Mouse (Mus musculus) intestine, postnatal 0 days (tissue): ENCODE measurements around the gene Arpc3. TPM values are rescaled to one million over a fixed set of nuclear protein-coding genes. Genes with fewer than 3 reads are reported as not detected.

Source experiments
- ATAC-seq: fragments of 200-750 bp; cut with Nextera tagmentation; 2 replicates; pipeline ENCODE4 v1.8.0; 2017; ENCODE audit warnings: mild to moderate bottlenecking, moderate TSS enrichment, moderate library complexity
- H3K27ac ChIP-seq: fragments of 300-500 bp; sonication (generic); 2 replicates; pipeline ENCODE4 v1.5.1; 2014; ENCODE audit warnings: mild to moderate bottlenecking, low read depth, low read length, moderate library complexity
- H3K27me3 ChIP-seq: fragments of 300-500 bp; sonication (generic); replicated peaks from 2 replicates; pipeline ENCODE4 v1.6.1; 2014; ENCODE audit warnings: low read length, mixed read lengths; ENCODE audit not compliant: control insufficient read depth, insufficient read depth
- H3K36me3 ChIP-seq: fragments of 300-500 bp; sonication (generic); 2 replicates; pipeline ENCODE4 v1.6.1; 2014; ENCODE audit warnings: mild to moderate bottlenecking, moderate library complexity; ENCODE audit not compliant: control insufficient read depth, insufficient read depth
- H3K4me1 ChIP-seq: fragments of 300-500 bp; sonication (generic); replicated peaks from 2 replicates; pipeline ENCODE4 v1.6.1; 2014; ENCODE audit warnings: antibody characterized with exemption, low read length, mixed read lengths; ENCODE audit not compliant: control insufficient read depth, insufficient read depth
- H3K4me2 ChIP-seq: fragments of 300-500 bp; sonication (generic); replicated peaks from 2 replicates; pipeline ENCODE4 v1.6.1; 2014; ENCODE audit warnings: low read depth, mild to moderate bottlenecking, moderate library complexity
- H3K4me3 ChIP-seq: fragments of 300-500 bp; sonication (generic); 2 replicates; pipeline ENCODE4 v1.5.1; 2014; ENCODE audit warnings: low read depth, low read length
- H3K9ac ChIP-seq: fragments of 300-500 bp; sonication (generic); 2 replicates; pipeline ENCODE4 v1.6.1; 2014; ENCODE audit warnings: mild to moderate bottlenecking, low read depth, low read length
- H3K9me3 ChIP-seq: fragments of 300-500 bp; sonication (generic); 2 replicates; pipeline ENCODE4 v1.6.1; 2016; ENCODE audit warnings: mixed run types; ENCODE audit not compliant: control insufficient read depth
- CTCF ChIP-seq: sonication (generic); IDR thresholded peaks from 2 replicates; pipeline ENCODE4 v1.5.1; 2016; ENCODE audit warnings: low read depth, mild to moderate bottlenecking, control low read depth, antibody characterized with exemption, moderate library complexity
- WGBS: fragments of 180-500 bp; shearing (Covaris S2); extraction: QIAGEN DNeasy Blood & Tissue Kit; methylation state at CpG from one replicate; pipeline ENCODE4 v1.1.7; 2014; 5-methylcytosine and 5-hydroxymethylcytosine counted together
- polyA plus RNA-seq: library from polyadenylated mRNA; unstranded; fragments of >200 nt; fragmentation: Nextera tagmentation; extraction: Ambion mirVana; gene quantifications from 2 replicates; pipeline ENCODE4 v1.2.1, GENCODE M21; 2015

Arpc3 gene
- 166 and 171 TPM in 2 replicates for polyA plus RNA-seq

GRCm38 (mm10) chr5:122391786-122392180 lies at the start of gene Arpc3:
Gene Arpc3 (plus strand): TSS chr5:122391878.
- Histone ChIP-seq H3K36me3 (no peaks in the 10 kb centered on the region), H3K4me1 (no peaks in the 10 kb centered on the region), H3K9ac (peak within 1 kb of the TSS; percentile 90), H3K4me2 (peak within 1 kb of the TSS; percentile 67), H3K27ac (peak within 1 kb of the TSS; percentile 87), H3K4me3 (peak within 1 kb of the TSS; percentile 83), H3K9me3 (no peaks in the 10 kb centered on the region), H3K27me3 (no peaks in the 10 kb centered on the region)
- peak; percentile 81 for ATAC-seq
- TF ChIP-seq CTCF = peak; percentile 93
- WGBS = 0% methylated on average over 39 of the region's 39 CpGs

- no peak overlapping the region for H3K4me3 ChIP-seq
- H3K4me2 ChIP-seq = no peak overlapping the region
- H3K9me3 ChIP-seq = no peaks in the 10 kb centered on the region
- H3K27ac ChIP-seq = no peak overlapping the region
- H3K27me3 ChIP-seq = no peaks in the 10 kb centered on the region
- WGBS = 65% methylated on average over 1 of the region's 1 CpGs
- no peaks in the 10 kb centered on the region for H3K4me1 ChIP-seq
- H3K36me3 ChIP-seq = no peaks in the 10 kb centered on the region
- no peak overlapping the region for H3K9ac ChIP-seq
- ATAC-seq = no peak
- no peak for TF ChIP-seq CTCF
These were observed 48.8 kb upstream of the Arpc3 start for GRCm38 (mm10) chr5:122342874-122343273.

GRCm38 (mm10) chr5:122343768-122344167 lies 47.9 kb upstream of the Arpc3 start:
- peak; percentile 94 for ATAC-seq
- no peak for TF ChIP-seq CTCF
- Histone ChIP-seq H3K9ac (no peak overlapping the region), H3K27ac (peak overlapping the region; percentile 68), H3K27me3 (no peaks in the 10 kb centered on the region), H3K4me3 (no peak overlapping the region), H3K36me3 (no peaks in the 10 kb centered on the region), H3K4me2 (peak overlapping the region; percentile 33; the same call in 1 of the 2 replicates), H3K4me1 (no peaks in the 10 kb centered on the region), H3K9me3 (no peaks in the 10 kb centered on the region)
- WGBS = 28% methylated on average over 7 of the region's 7 CpGs

GRCm38 (mm10) chr5:122344260-122344659 lies 47.4 kb upstream of the Arpc3 start:
- H3K27me3 ChIP-seq = no peaks in the 10 kb centered on the region
- peak; percentile 81 for ATAC-seq
- 10% methylated on average over 5 of the region's 5 CpGs for WGBS
- no peaks in the 10 kb centered on the region for H3K4me1 ChIP-seq
- TF ChIP-seq CTCF = peak; percentile 94
- peak overlapping the region; percentile 68; the same call in 1 of the 2 replicates for H3K27ac ChIP-seq
- H3K9ac ChIP-seq = no peak overlapping the region
- no peaks in the 10 kb centered on the region for H3K9me3 ChIP-seq
- no peaks in the 10 kb centered on the region for H3K36me3 ChIP-seq
- no peak overlapping the region for H3K4me3 ChIP-seq
- H3K4me2 ChIP-seq = 0 out of 2 replicates have a peak overlapping the region, but pooled peaks have one; percentile 33

- Histone ChIP-seq H3K9me3 (no peaks in the 10 kb centered on the region), H3K4me2 (no peak overlapping the region), H3K27me3 (no peaks in the 10 kb centered on the region), H3K27ac (no peak overlapping the region), H3K4me1 (no peaks in the 10 kb centered on the region), H3K9ac (no peak overlapping the region), H3K4me3 (no peak overlapping the region), H3K36me3 (no peaks in the 10 kb centered on the region)
- peak; percentile 27 for TF ChIP-seq CTCF
- no peak for ATAC-seq
- WGBS = 82% methylated on average over 4 of the region's 4 CpGs
These were observed 45.9 kb upstream of the Arpc3 start for GRCm38 (mm10) chr5:122345777-122346176.

GRCm38 (mm10) chr5:122353807-122354491 lies 37.7 kb upstream of the Arpc3 start, which contains the start of the genes Rad9b and Vps29:
Gene Rad9b (minus strand): TSS chr5:122354233.
Gene Vps29 (plus strand): TSS chr5:122354369.
- no peaks in the 10 kb centered on the region for H3K27me3 ChIP-seq
- 1% methylated on average over 51 of the region's 51 CpGs for WGBS

More at GRCm38 (mm10) chr5:122353807-122354491, 37.7 kb upstream of the Arpc3 start, which contains the start of the genes Rad9b and Vps29:
- Histone ChIP-seq H3K9ac (peak within 1 kb of the TSS; percentile 76), H3K36me3 (no peaks in the 10 kb centered on the region; the same call in 1 of the 2 replicates), H3K9me3 (no peaks in the 10 kb centered on the region), H3K4me3 (peak within 1 kb of the TSS; percentile 95), H3K27ac (peak within 1 kb of the TSS; percentile 88), H3K4me1 (peaks cover 7% of the 10 kb centered on the region; the same call in 1 of the 2 replicates), H3K4me2 (peak within 1 kb of the TSS; percentile 75)
- peak; percentile 96 for ATAC-seq
- no peak for TF ChIP-seq CTCF
